Mouse (Mus musculus) ovary, adult 18-20 months (tissue): ENCODE results near the gene Sec11a.
A peak's percentile ranks its signal among the peaks of the same experiment; 100 is the strongest.
"Not testable (repeated sequence)": the region's sequence is repeated elsewhere in the genome, so short reads cannot be mapped to it uniquely, and the experiment has no call there.

ENCODE experiments used
- DNase-seq: peaks from one replicate; pipeline ENCODE4 v3.0.0; 2022; ENCODE audit warnings: low spot score, mixed read lengths

Sec11a gene

DNA sequence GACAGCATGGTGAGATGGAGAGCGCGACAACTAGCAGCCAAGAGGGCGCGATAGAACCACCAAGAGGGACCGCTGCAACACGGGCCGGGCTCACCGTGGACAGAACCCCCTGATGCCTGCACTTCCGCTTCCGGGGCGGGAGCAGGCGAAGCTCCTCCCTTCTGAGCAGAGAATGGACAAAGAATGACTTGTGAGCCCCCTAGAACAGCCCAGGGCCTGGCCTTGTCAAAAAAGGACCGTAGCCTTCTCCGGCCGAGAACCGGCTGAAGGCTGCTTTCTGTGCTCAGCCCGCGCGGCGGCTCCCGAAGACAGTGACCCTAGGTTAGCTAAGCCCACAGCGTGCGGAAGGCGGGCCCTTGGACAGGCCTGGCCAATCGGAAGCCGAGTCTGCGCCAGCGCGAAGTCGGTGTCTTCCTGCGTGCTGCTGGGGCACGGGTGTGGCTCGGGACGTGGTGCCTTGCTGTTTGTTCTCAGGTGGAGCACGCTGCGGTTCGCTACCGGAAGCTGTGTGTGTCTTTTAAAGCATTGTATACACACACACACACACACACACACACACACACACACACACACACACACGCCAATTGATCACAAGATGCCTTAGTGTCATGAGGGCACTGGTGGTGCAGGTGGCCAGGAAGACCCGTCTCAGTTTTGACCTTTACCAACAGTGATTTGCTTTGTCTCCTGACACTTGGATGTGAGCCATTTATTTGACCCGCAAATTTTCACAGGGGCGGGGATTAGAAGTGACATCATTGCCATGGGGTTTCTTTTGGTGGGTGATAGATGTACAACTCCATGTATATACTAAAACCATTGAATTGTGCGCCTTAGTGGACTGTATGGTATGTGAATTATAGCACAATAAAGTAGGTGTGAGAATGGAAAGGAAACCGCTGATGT is at the start of gene Sec11a:
Gene Sec11a, minus strand, starts transcription at position 336 of the 906 bp plus-strand sequence.
- peak; percentile 89 for DNase-seq

DNA sequence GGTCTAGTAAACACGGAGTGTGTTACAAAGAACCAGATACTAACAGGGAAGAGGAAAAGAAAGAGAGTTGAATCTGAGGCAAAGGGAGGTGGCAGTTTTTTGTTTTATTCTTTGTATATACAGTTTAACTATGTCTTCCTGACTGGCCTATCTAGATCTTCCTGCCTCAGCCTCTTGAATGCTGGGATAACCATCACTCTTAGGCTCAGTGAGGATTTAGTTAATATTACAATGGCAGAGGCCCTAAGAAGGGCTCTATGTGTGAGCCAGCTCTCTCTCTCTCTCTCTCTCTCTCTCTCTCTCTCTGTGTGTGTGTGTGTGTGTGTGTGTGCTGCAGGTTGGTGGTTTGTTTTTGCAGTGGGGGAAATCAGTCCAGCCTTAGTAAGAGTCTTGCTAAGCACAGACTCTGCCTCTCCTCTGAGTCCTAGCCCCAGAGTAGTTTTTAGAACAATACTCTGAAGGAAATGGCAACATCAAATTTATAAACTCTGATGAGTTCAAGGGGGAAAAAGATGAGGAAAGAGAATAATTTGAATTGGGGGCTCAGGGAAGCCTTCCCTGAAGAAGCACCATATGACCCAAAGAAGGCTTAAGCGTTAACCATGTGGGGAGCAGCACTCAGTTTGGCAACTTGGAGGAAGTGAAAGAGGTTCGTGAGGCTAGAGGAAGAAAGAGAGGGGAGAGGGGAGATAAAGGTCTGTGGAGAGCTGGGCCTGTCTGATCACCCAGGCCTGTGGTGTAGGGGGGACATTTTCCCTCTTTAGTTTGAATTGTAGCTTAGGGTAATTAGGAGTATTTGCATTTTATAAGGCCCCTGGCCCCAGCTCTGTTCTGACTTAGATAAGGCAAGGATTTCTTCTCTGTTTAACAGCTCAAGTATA is 47.9 kb upstream of the Sec11a start:
- no peak for DNase-seq

DNA sequence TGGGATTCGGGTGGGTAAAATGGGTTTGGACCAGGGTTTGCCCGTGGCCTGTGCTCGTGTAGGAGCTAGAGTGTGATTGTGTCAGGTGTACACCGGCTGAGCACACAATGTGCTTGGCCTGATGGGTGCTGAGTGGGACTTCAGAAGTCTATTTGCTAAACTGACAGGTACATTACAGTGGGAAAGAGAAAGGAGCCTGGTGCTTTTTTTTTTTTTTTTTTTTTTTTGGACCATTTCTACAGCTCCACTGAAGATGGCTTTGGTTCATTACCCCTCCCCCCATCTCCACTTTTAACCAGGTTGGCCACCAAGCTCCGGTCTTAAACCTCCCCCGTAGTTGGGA is 47.1 kb upstream of the Sec11a start:
- no peak for DNase-seq

DNA sequence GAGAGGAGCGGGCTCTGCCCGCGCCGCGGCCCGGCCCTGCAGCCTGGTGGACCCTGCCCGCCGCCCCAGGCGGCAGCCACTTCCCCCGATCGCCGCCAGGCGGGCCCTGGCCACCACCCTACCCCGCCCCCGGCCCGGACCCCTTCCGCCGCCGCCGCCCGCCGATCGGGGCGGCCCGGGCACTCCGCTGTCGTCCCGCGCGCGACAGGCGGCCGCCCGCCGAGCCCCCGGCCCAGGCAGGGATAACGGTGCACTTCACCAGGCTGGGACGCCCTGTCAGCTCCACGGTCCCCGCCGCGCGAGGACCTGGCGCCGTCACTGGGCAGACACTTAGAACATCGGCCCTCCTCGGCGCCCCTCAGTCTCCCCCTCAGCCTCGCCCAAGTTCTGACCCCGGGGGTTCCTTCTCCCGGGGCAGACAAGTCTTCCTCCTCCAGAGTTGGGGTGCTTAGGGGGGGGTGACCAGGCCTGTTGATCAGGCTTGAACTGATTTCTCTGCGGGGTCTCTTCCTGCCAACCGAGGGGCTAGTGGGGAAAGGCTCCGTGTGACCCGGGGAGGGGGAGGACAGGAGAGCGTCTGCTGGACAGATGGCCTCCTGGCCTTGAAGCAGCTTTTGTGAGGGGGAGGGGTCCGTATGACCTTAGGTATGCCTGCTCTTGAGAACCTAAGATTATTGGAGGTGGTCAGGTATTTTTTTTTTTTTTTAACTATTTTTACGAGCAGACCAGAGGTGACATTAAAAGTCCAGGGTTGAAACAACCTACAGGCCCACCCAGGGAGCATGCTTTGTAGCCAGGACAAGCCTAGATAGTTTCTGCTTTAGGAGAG is 46.5 kb upstream of the Sec11a start:
- DNase-seq = peak; percentile 9

DNA sequence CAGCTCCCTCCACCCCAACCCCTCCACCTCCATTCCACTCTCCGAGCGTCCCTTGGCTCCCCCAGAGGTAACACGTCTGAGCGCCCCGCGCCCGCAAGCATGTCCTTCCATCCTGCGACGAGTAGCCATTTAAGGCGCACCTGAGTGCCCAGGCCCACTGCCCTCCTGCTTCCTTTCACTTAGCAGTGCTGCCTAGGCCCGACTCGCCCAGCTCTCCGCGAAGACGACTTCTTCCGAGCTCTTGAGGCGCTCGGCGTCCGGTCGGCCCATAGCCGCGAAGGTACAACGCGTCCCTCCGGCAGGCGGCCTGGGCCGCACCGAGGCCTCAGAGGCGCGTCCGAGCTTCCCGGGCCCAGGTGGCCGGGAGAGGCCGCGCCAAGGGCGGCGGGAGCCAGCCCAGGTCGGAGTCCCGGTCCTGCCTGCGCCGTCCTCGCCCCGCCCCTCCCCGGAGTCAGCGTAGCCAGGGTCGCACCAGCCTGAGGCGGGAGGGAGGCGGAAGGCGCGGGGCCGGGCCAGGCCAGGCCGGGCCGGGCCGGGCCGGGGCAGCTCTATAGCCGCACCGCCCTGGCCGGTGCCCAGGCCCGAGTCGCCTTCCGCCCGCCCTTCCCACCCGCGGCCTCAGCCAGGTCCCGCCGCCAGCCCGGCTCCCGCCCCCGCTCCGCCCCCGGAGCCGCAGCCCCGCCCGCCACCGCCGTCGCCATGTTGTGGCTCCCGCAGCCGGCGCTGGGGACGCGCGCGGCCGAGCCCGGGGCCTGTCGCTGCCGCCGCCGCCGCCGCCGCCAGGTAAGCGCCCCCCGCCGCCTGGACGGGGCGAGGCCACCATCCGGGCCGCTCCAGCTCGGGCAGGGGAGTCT is 45.6 kb upstream of the Sec11a start, which contains the start of gene Zfp592:
Gene Zfp592, plus strand, starts transcription at position 702 of the 854 bp plus-strand sequence.
- peak; percentile 72 for DNase-seq

DNA sequence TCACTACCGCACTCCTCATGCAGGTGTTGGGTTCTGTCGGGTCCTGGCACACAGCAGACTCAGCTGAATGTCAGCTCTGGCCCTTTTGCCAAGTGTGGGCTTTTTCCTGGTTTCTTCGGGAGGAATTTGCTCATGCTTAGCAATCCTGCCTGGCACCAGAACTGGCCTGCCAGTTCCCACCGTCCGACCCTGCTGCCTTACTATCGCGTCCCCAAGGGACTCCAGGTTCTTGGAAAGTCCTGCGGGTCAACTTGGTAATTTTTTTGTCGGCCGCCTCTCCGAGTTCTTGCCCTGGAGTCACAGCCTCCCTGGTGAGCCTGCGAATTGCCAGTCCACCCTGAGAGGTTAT is 45.0 kb upstream of the Sec11a start:
- DNase-seq = peak; percentile 12

DNA sequence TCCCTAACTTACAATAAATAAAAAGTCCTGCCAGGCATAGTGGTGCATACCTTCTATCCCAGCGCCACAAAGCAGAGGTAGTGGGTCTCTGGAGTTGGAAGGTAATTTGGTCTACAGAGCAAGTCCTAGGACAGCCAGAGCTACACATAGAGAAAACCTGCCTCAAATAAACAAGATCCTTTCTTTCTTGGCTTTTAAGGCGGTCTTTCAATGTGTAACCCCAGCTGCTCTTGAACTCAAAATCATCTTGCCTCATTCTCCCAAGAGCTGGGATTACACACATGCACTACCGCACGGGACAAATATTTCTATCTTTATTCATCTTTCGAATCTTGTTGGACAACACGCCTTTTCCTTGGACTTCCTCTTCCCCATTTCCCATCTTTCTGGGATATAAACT is 44.5 kb upstream of the Sec11a start:
- DNase-seq = no peak

DNA sequence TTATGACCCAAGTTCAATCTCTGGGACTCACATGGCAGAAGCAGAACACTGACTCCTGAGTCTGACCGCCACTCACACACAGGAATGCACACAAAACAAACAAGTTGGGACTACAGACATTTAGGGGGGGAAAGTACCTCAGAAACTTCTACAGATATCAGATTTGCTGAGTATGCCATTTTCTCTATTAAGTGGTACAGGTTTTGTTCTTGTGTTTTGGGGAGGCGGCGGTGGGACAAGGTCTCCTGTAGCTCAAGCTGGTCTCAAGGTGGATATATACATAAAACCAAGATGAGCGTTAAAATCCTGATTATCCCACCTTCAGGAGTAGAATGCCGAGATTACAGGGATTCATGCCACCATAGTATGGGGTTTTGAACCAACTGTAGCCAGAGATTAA is 44.0 kb upstream of the Sec11a start:
- DNase-seq = no peak

DNA sequence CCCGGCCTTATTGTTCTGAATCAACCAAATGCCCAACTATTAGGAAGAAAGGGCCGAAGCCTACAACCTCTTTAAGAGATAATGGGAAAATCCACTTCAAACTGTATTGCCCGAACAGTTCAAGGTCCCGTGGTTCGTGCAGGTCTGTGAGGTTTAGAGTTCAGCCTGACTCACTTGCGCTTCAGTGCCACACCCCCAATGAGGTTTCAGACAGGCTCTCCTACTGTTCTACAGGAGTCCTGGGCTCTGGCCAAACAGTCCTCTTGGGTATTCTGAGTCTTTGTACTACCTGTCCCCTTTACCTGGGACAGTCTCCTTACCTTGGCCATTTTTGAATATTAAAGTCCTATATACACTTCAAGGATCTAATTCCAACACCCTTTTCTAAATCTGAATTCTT is 42.7 kb upstream of the Sec11a start:
- DNase-seq = no peak

DNA sequence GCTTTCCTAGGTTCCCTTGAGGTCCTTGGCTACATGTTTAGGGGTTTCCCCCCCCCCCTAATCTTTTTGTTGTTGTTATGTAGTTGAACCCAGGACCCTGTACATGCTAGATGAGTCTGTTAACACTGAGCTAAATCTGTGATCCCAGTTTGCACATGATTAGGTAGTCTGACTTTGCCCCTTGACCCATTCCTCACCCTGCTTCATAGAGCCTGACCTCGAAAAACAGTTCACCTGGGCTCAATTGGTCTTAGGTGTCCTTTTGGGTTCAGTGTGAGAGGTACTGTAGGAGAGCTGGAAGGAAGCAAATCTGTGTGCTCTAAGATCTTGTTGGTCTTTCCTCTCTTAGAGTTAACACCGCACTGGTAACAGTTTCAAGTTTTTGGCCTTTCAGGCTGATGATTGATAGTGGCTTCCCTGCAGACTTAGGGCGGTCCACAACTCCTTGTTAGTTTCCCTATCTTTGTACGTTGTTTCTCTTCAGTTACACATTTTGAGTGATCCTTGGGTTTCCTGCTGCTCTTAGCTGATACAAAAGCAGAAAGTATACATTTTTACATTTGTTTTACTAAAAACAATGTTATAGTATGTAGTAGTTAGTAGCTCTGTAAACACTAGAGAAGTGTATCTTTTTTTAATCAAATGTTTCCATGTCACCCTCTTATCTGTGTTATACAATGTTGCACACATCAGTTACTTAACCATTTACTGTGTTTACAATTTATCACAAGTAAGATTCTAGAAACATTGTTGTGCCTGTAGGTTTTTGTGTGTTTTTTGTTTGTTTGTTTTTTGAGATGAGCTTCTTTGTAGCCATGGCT is 40.4 kb upstream of the Sec11a start:
- DNase-seq = no peak

DNA sequence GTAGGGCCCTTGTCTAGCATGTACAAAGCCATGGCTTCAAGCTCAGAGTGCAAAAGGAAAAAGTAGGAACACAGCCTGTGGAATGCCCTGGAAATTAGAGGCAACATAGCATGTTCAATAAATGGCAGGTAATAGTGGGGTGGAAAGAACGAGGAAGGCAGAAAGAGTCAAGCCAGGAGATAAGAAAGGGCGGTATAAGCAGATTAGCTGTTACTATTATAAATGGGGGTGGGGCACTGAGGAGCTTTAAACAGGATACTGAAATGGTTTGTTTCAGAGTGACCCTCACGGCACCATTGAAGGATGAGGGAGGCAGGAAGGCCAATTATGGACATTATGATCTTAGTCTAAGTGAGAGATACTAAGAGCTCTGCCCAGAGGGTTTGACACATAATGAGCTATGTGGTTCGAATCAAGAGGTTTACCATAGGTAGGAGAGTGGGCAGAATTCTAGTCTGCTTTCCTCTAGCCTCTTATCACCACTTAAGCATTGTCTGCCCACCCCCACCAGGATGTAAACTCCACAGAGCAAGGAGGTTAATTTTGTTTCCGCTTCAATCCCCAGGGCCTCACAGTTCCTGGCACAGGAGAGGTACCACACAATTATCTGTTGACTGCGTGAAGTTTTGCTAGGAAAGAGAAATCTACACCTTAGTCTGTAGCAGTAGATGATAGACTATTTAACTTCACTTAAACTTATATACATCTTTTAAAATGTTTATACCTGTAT is 39.0 kb upstream of the Sec11a start:
- DNase-seq = no peak

DNA sequence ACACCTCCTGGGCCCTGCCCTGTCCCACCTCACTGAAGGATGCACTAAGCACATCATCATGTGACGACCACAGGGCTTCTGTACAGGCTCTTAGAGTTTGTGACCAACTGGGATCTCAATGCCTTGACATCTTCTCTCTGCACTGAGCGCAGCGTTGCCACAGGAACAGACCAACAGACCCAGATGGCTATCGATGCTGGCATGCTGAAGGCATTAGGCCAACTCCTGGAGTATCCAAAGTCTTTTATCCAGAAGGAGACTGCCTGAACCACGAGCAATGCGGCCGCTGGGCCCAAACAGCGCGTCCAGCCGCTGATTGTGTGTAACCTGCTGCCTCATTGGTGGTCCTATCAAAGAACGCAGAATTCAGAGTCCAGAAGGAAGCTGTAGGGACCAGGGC is 33.0 kb upstream of the Sec11a start:
- no peak for DNase-seq

DNA sequence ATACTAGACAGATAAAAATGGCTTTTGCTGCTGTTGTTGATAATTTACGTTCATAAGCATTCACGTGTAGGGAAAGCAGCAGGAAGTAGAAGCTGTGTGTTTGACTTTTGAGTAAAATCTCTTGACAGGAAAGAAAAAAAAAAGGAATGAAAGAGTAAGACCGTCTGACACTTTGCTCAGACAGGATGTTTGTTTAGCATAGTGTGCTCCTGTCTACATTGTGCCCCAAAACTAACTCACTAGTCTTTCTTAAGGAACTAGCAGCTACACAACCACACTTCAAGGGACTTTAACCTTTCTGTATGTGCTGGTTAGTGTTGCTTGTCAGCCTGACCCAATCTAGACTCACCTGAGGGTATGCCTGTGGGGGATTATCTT is 26.0 kb upstream of the Sec11a start:
- not testable (repeated sequence) for DNase-seq

DNA sequence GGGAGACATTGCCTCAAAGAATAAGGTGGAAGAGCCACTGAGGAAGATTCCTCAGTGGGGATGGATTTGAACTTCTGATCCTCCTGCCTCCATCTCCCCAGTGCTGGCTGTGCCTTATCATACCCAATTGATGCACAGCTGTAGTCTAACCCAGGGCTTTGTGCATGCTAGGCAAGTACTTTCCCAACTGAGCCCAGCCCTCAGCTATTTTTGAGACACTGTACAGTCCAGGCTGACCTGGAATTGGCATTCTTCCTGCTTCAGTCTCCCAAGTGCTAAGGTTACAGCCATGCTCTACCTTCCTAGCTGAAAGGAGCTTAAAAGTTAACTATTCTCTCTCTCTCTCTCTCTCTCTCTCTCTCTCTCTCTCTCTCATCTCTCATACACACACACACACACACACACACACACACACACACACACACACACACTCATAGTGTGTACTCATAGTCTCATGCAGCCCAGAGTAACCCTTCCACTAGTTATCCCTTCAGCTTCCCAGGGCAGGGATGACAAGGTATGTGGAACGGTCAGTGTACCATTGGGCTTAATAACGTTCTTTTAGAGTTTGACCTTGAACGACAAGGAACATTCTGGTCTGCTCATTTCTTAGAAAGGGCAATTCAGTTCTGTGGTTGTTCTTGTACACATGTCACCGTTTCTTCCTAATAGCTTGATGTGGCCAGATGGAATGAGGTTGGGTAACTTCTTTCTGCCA is 25.5 kb upstream of the Sec11a start:
- DNase-seq = not testable (repeated sequence)

DNA sequence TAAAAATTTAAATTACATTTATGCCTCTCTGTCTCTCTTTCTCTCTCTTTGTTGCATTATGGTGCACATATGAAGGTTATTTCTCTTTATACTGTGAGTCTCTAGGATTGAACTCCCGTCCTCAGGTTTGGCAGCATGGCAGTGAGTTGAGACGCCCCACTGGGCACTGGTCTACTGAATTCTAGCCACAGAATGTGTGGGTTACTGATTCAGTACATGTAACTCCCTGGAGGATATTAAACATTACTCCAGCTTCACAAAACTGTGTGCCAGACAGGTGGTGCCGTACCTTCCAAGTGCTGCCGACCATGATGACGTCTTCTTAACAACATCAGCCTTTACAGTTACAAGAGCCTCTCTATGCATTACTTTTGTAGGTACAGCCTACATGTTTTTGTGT is 24.5 kb upstream of the Sec11a start:
- no peak for DNase-seq

DNA sequence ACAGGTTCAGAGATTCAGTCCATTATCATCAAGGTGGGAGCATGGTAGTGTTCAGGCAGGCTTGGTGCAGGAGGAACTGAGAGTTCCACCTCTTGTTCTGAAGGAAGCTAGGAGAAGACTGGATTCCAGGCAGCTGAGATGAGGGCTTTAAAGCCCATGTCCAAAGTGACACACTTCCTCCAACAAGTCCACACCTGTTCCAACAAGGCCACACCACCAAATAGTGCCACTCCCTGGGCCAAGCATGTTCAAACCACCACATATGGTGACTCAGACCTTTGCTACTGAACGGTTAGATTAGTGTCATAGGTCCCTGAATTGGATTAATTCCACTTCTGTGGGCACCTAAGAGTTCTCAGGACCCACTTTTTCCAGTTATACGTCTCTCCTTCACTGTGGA is 23.8 kb upstream of the Sec11a start:
- DNase-seq = no peak

DNA sequence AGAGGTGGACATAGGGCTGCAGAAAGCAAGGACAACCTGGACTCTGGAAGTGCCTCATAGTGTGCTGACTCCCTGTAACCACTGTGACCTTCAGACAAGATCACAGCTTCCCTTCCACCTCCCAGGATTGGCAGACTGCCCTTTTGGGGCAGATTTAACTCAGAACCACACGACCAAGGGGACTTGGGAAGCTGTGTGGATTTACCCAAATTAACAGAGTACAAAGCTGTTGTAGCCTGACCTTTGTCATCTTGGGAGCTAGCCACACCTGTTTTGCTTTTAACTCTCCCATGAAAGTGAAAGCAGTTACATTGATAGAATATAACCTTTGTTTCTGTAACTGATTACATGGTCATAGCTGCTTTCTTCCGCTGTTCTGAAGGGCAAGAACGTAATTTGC is 23.3 kb upstream of the Sec11a start:
- no peak for DNase-seq

DNA sequence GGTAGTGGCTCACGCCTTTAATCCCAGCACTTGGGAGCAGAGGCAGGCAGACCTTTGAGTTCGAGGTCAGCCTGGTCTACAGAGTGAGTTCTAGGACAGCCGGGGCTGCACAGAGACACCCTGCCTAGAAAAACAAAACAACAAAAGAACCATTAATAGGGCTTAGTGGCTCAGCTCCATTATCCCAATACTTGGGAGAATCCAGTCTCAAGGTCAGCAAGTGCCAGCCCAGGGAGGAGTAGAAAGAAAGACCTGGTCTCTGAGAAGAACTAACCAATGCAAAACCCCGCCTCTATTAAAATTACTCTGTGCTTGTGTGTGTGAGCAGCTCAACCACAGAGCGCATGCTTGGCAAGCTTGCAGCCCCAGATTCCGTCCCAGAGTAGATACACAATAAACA is 15.2 kb upstream of the Sec11a start:
- DNase-seq = no peak

DNA sequence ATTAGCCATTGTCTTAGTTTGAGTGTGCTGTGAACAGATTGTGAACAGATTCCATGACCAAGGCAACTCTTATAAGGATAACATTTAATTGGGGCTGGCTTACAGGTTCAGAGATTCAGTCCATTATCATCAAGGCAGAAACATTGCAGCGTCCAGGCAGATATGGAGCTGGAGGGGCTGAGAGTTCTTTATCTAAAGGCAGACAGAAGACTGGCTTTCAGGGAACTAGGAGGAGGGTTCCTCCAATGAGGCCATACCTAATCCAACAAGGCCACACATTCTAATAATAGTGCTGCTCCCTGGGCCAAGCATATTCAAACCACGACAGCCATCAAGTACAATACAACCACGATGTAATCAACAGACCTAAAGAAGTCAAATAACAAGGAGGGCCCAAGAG is 11.4 kb upstream of the Sec11a start:
- DNase-seq = no peak
